Mouse (Mus musculus): ENCODE measurements at regions not wholly inside any gene's neighbourhood (a gene's known extent, or its start where the extent isn't known, plus 50 kb on each side); places are given as distances from the start of the nearest gene placed in this dataset.

DNA sequence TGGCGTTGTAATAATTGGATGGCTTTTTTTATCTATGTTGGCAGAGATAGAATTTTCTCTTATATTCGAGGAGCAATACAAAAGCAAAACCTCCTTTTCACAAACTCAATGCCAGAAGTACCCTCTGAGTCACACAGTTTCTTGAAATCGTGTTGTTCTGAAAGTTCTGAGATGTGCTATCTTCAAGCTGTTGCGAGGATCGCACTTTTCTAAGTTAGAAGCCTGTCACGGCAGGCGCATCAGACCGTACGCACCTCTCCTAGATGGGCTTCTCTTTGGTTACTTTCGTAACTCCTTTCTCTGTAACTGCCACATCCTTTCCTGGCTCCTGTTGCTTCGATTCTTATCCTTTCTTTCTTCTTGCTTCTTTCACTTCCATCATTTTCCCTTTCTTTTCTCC is 271.2 kb upstream of the Arrdc3 start:
- DNase-seq = no peak

DNA sequence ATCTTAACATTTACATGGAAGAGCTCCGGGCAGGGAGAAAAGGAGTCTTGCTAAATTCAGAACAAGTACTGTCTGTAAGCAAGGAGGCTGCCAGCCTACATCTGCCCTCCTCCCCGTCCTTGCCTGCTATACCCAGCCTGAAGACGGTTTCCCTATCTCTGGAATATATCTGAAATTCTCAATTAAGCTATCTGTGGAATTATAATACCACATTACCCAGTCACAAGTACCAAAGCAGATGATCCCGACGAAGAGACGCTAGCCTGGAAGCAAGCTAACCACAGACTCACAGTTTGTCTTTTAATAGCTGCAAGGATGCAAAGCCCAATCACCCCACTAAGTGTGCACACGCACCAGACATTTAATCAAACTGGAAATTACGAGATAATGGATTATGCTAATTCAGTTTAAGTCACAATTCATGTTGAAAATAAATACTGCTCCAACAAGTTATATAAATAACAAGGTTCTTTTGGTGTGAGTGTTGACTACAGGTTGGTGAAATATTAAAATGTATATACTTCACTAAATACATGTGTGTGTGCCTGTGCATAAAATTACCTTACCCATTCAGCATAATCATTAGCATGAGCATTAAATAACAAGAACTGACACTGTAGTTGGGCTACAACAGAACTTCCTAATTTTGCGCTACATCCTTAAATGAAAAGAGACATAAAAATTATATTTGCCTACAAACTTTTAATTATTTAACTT is 269.9 kb upstream of the Arrdc3 start:
- DNase-seq = no peak

DNA sequence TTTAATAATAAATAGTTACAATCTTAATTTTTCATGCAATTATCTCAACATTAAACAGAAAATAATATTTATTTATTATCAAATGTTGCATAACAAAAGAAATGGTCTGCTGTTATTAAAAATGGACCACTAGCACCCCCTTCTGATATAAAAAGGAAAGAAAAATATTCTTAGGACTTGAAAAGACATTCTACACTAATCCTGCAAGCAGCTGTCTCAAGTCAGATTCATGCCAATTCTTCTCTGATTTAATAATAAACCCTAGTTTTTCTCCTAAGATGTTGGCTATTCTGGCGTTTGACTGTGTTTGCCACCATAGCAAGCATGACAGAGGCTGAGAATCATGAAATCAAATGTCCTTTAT is 269.3 kb upstream of the Arrdc3 start:
- DNase-seq = peak in 1 of 2 experiments; percentile 10

DNA sequence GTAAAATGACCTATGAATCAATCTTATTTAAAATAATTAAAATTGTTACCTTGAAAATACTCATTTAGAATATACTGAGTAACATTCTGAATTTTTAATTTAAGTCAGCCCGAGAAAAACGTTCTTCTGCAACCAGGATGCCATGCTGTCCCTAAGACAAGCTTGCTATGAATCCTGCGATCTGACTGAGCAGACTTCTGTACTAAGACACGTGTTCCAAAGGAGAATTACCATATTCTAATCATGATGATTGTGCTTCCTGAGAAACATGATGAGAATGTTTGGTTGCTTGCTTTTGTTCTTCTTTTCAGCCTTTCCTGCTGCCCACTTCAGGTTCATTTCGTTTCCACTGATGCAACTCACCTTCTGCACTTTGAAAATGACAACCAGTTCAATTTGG is 268.2 kb upstream of the Arrdc3 start:
- DNase-seq = no peak

DNA sequence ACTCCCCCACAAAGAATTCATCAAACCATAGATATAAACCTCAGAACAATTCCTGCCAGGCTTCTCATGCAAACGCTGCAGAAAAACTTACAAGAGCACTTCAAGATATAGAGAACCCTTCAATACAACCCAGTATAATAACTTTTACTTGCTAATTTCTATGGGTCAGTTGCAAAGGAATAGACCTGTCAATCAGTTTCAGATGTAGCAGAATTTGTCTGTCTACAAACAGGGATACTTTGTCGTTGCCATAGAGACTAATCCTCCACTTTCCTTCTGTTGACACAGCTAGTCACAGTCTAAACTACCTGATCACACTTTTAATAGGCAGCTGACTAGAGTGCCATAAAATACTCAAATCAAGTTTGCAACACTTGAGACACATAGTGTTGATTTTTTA is 260.2 kb upstream of the Arrdc3 start:
- DNase-seq = no peak

DNA sequence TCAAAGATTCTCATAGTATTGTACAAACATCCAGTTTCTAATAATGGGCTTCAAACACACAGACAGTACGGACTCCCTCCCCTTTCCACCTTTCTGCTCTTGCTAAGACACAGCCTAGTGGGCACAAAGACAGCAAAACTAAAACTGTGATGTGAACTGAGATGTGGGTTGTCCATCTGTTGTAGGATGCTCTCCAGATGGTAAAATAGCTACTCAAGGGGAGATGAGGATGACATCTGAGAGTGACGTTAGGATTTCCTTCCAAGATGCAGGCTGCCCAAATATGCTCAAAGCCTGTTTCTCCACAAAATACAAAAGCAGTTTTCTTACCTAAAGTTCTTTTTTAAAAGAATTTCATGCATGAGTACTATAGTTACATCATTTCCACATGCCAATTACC is 241.8 kb upstream of the Arrdc3 start:
- no peak for DNase-seq

DNA sequence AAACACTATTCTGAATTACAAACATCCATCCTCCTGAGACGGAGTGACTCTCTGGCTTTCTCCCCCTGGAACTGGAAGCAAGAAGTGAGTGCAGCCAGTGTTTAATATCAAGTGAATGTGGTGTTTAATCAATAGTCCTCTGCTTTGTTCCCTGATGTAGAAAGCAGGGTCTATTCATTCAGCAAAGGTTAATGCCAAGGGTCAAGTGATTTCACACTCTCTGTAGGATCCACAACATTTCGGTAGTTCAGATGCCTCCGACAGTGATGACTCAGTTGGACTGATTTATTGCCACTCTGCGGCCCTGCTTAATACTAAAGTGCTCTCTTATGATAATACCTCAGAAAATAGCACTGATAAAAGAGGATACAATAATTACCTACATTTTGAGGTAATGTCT is 235.6 kb upstream of the Arrdc3 start:
- DNase-seq = no peak

DNA sequence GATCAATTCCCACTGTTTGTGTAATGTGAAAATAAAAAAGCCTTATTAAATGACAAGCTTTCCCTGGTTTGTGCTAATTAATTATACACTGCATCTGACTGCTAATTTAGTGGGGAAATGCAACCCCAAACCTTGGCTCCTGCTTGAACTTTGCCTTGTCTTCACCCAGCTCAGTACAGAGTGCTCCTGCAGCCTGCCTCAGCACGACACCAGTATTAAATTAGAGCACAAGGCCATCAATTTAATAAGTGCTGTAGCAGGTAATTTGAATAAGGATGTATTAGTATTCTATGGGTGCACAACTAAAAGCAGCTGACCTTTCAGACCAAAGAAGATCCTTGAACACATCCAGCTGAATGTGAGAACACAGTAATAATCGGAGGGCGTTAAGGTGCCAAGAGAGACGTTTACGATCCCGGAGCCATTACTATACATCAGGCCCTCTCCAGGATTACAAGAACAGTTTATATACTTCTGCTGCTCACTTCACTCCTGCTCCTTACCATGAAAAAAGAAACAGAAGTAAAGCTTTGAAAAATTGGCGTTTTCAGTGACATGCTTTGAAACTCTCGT is 230.1 kb upstream of the Arrdc3 start:
- DNase-seq = no peak

DNA sequence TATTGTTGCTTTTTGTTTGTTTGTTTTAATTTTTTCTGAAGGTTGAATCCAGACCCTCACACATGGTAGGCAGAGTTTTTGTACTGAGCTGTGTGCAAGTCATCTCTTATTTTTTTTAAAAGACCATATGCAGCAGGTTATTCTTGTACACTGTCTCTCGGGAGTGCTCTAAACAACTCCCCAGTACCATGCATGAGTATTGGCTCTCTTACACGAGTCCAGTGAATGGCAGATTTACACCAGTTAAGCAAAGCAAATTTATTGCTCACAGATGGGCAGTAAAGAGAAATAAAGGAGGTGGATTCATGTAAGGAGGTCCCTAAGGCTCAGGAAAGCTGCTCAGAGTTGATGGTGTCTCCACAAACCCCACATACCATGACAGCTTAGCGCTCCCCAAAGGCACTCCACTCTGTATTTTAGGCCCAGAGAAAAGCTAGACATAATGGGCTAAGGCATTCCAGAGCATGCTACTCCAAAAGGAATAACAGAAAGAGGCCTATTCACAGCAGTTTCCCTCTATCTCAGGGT is 216.9 kb upstream of the Arrdc3 start:
- no peak for DNase-seq

DNA sequence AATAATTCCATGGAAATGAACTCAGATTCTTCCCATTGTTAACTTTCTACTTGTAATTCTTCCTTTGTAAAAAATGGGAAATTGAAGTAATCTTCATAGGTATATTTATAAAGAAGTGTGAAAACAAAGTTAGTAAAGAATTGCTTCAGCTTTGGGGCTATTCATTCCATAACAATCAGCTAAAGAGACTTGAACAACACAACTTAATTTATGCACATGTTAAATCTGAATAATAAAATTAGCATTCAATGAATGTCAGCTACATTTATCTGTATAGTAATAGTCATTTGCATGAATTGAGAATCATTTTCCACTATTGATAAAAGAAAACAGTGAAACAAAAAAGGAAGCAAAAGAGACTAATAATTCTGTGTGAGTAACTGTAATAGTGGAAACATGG is 193.3 kb upstream of the Arrdc3 start:
- no peak for DNase-seq

DNA sequence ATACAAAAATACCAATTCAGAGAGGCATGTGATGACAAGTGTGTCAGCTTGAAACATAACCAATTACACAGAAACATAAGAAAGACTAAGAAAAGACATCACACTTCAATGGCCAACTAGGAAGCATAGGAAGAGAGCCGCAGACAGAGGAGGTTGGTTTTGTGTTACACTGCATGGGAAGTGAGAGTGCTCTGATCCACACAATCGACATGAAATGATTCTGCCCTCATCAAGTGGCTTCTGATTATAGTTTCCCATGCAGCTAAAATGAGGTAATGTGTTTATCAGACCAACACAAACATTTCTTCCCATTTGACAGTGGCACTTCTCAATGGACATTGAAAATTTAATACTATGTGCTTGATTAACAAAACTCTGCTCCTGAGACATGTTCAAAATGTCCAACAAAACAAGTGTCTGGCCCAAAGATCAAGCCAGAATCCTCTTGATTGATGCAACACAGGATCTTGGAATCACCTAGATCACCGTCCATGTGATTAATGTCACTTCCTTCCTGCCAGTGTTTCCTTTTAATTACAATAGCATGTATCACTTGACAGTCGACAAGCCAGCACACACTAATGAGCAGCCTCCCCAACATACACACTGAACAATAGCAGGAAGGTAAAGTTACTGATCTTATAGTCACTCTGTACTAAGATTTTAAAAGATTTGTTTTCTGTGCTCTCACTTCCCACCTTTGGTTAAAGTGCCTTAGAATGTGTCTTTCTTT is 192.4 kb upstream of the Arrdc3 start:
- no peak for DNase-seq

DNA sequence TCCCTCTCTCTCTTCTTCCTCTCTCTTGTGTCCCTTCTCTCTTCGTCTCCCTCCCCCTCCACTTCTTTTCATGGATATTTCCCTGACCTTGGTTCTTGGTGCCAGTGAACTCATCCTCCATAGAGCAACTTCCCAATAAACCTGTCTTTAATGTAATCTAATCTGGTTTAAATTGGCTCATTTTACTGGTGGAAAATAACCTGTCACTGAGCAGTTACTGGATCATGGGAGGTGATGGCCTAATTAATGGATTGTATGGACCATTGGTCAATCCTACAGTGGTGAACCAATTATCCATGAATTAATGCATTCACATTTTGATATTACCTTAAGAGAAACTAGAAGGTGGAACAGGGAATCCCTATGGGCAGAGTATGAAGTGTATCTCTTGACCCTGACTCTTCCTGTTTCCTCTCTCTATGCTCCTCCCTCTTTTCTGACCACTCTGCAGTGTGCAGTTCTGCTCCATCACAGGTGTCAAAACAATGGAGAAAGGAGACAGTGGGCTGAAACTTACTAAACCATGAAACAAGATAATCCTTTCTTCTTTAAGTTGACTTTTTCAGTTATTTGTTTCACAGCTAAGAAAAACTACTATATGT is 187.5 kb upstream of the Arrdc3 start:
- DNase-seq = no peak

DNA sequence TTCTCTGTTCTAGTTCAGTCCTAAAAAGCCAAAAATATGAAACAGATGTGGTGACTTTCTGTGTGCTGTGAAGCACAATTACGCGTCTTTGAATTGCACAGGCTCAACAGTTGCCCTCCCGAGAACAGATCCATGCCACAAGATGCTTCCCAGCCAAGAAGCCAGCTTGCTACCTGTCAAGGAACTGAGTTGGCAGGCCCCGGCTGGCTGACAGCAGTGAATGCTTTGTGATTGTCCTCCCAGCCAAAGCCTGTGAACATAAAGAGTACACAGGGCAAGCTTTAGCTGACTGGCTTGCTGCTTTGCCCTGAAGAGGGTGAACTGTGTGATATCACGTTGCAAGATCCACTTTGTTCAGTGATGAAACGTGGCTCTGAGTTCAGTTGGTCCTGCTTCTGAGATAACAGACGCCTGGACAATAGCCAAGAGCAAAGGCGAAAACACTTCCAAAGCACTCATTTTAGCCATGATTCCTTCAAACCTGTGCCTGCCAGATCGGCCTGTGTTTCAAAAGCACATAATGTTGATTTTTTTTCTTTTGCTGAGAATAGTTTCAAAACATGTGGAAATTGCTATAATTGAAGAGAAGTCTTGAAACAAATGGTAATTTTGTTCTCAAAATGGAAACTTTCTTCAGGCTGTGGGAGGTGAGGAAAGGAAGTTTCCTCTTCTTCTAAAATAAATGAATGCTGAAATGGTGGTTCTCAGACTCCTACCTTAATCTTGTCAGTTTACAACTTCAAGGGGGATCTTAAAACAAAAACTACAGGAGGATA is 173.5 kb upstream of the Arrdc3 start:
- peak; percentile 8 to 9 for DNase-seq

DNA sequence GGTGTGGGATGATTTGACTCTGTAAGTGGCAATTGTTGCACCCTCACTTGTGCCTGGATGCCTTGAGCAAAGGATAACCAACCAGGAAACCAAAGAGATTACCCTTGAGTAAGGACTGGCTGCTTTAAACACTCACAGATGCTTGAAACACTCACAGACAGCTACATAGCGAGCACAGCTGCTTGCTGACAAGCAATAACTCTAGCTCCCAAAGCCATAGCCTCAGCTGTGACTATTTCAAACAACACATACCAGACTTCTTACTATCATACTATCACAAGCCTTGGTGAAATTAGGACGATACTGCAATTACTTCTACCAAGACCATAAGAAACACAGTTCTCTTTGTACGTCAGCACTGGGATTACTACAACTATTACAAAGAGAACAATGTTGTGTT is 163.9 kb upstream of the Arrdc3 start:
- no peak for DNase-seq

DNA sequence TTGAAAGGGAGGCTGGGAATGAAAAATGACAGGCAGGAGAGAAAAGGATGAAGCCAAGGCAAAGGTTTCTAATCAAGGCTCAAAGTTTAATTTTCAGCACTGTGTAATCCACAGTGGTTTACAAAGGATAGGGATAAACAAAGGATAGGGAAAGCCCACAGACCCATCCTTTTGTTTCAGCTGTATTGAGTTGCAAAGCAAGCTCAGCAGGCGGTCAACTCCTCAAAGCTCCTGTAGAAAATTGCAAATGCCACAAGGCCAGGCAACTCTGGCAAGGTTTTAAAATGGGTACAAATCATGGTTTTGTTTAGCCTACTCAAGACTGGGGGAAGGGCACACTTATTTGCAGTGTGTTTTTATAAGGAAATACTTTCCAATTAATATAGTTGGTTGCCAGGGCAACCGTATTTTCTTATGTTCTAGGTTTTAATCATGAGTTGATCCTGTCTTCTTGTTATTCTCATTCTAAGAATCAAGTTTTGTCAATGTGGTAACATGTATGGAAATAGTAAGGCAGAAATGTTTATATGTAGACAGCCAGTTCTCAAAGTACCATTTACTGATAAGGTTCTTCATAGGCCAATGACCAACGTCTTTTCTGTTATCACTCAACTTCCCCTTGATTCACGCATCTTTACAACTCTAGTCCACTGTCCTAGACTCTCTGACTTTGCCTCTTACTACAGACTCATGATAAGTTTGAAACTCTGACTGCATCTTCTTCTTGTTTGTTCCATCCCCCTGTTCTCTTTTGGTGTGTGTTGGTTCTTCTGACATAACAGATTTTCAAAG is 159.8 kb upstream of the Arrdc3 start:
- DNase-seq = no peak

DNA sequence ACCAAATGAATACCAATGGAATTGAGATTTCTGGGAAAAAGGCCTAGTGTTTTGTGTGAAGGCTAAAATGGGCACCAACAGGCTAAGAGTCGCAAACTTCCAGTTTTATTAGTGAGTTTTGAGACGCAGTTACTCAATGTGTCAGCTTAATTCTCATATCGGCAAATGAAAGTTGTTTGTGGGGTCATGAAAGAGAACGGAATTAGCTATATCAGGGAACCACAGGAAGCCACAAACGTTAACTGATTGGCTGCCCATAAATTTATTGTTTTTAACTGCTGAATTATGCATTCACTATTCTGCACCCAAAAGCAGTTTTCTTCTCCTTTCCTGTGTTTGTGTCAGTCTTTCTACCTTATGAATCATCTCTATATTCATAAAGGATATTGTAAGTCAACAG is 154.0 kb upstream of the Arrdc3 start:
- DNase-seq = no peak

DNA sequence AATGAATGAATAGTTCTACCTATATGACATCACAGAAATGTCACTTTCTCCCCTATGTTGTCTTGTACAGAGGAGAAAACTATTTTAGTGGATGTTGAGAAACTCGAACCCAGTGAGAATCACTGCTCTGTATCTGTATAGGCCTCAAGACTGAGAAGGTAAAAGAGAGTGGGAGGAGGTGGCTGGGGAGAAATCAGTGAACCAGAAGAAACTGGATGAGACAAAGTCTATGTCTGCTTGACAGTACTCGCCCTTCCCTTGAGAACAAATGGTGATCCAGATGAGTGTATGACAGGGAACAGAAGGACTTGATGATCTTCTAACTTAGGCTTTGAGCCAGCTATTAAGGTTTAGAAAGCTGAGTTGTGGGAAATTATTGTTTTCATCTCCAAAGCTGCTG is 137.2 kb upstream of the Arrdc3 start:
- DNase-seq = no peak

DNA sequence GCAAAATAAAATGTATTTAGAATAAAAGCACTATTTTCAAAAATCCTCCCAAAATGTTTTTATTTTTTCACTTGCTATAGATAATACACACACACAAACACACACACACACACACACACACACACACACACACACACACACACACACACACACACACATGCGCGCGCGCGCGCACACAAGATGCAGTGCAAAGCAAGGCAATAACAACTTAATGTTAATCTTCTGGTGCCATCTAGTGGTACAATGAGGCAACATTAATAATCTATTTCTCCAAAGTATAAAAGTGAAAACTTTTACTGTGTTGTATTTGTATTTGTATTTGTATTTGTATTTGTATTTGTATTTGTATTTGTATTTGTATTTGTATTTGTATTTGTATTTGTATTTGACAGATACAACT is 136.2 kb upstream of the Arrdc3 start:
- DNase-seq = peak in 1 of 2 experiments; percentile 15

Measured in heart, adult 18-20 months (tissue).